ENCODE assay signal across 8 mouse cellular contexts in the genomic region with DNA sequence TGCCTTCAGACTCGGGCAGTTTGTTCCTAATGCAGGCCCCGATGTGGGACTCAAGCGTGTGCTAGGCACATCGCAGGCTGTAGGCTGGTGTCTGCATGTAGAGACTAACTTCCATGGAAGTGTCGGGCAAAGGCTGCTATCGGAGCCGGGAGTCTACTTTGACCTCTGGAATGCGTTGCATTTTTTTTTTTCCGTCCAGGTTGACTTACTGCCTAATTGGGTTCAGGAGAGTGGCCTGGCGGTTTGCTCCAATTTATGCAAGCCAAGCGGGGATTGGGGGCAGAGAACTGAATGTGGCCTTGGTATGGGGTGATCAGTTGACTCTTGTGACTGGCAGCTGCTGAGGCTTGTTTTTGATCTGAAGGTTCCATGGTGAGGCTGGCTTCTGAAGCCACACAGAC. TPM values are rescaled to one million over a fixed set of nuclear protein-coding genes. Genes with fewer than 3 reads are reported as not detected.
A peak's percentile ranks its signal among the peaks of the same experiment; 100 is the strongest.
DNase-seq lines count a peak whose midpoint lies in the region; ATAC-seq lines count a peak whose summit lies in the region.

No protein-coding gene starts in this region.

- no peak for DNase-seq in lung, postnatal 14 days
- no peak for DNase-seq in embryonic facial prominence, embryonic 11.5 days (ENCODE audit: low spot score)
- peak; percentile 35 for DNase-seq in thymus, postnatal 14 days
- no peak for DNase-seq in testis, postnatal 14 days (ENCODE audit: low spot score)
- DNase-seq in right cerebral cortex, postnatal 4 days = no peak

- H3K27me3 ChIP-seq in lung, embryonic 15.5 days = no peaks in the 10 kb centered on the region
- no peaks in the 10 kb centered on the region for H3K27me3 ChIP-seq in embryonic facial prominence, embryonic 11.5 days (ENCODE audit: control insufficient read depth, insufficient read depth, low read length)
- no peaks in the 10 kb centered on the region for H3K27me3 ChIP-seq in hindbrain, embryonic 12.5 days
- H3K27me3 ChIP-seq in limb, embryonic 15.5 days = no peaks in the 10 kb centered on the region

- peak overlapping the region; percentile 63 for H3K4me2 ChIP-seq in lung, embryonic 15.5 days
- peak overlapping the region; percentile 84 for H3K4me2 ChIP-seq in embryonic facial prominence, embryonic 11.5 days (ENCODE audit: low read depth, low read length)
- peak overlapping the region; percentile 81 for H3K4me2 ChIP-seq in hindbrain, embryonic 12.5 days (replicated peaks)
- peak overlapping the region; percentile 87 for H3K4me2 ChIP-seq in limb, embryonic 15.5 days

- H3K27ac ChIP-seq in lung, embryonic 15.5 days = peak overlapping the region; percentile 99
- H3K27ac ChIP-seq in embryonic facial prominence, embryonic 11.5 days (replicated peaks; ENCODE audit: low read depth, low read length) = peak overlapping the region; percentile 98; the same call in 1 of the 2 replicates
- peak overlapping the region; percentile 99 for H3K27ac ChIP-seq in hindbrain, embryonic 12.5 days
- H3K27ac ChIP-seq in limb, embryonic 15.5 days = peak overlapping the region; percentile 99

- no peak for ATAC-seq in lung, embryonic 15.5 days (ENCODE audit: borderline replicate concordance, extremely low read depth, low FRiP score, low TSS enrichment)
- no peak for ATAC-seq in embryonic facial prominence, embryonic 11.5 days (replicated peaks; ENCODE audit: insufficient number of reproducible peaks, low FRiP score, low TSS enrichment, low read depth)
- no peak for ATAC-seq in hindbrain, embryonic 12.5 days (ENCODE audit: low FRiP score)
- ATAC-seq in limb, embryonic 15.5 days (ENCODE audit: insufficient number of reproducible peaks, low FRiP score, low TSS enrichment, low read depth) = no peak

- peak overlapping the region; percentile 89 for H3K4me3 ChIP-seq in lung, embryonic 15.5 days
- peak overlapping the region; percentile 82 for H3K4me3 ChIP-seq in embryonic facial prominence, embryonic 11.5 days (ENCODE audit: low read depth, low read length)
- peak overlapping the region; percentile 87 for H3K4me3 ChIP-seq in hindbrain, embryonic 12.5 days
- H3K4me3 ChIP-seq in limb, embryonic 15.5 days = peak overlapping the region; percentile 82

- H3K36me3 ChIP-seq in lung, embryonic 15.5 days = no peaks in the 10 kb centered on the region
- H3K36me3 ChIP-seq in embryonic facial prominence, embryonic 11.5 days (replicated peaks; ENCODE audit: control insufficient read depth, insufficient read depth, low read depth, low read length) = no peaks in the 10 kb centered on the region
- H3K36me3 ChIP-seq in hindbrain, embryonic 12.5 days = no peaks in the 10 kb centered on the region
- H3K36me3 ChIP-seq in limb, embryonic 15.5 days = no peaks in the 10 kb centered on the region

- peaks cover 52% of the 10 kb centered on the region for H3K4me1 ChIP-seq in lung, embryonic 15.5 days
- peaks cover 4% of the 10 kb centered on the region for H3K4me1 ChIP-seq in embryonic facial prominence, embryonic 11.5 days (ENCODE audit: control insufficient read depth, insufficient read depth, low read length)
- H3K4me1 ChIP-seq in hindbrain, embryonic 12.5 days = peaks cover 49% of the 10 kb centered on the region
- H3K4me1 ChIP-seq in limb, embryonic 15.5 days = peaks cover 53% of the 10 kb centered on the region

- WGBS in lung, embryonic 15.5 days = 19% methylated on average over 11 of the region's 11 CpGs
- 5% methylated on average over 11 of the region's 11 CpGs for WGBS in embryonic facial prominence, embryonic 11.5 days
- WGBS in hindbrain, embryonic 12.5 days = 7% methylated on average over 11 of the region's 11 CpGs
- WGBS in limb, embryonic 15.5 days = 13% methylated on average over 11 of the region's 11 CpGs

- H3K9ac ChIP-seq in lung, embryonic 15.5 days = peak overlapping the region; percentile 99
- H3K9ac ChIP-seq in embryonic facial prominence, embryonic 11.5 days (replicated peaks; ENCODE audit: low read length) = peak overlapping the region; percentile 94
- H3K9ac ChIP-seq in hindbrain, embryonic 12.5 days = peak overlapping the region; percentile 98
- peak overlapping the region; percentile 90; the same call in 1 of the 2 replicates for H3K9ac ChIP-seq in limb, embryonic 15.5 days

- H3K9me3 ChIP-seq in lung, embryonic 15.5 days = no peaks in the 10 kb centered on the region
- no peaks in the 10 kb centered on the region for H3K9me3 ChIP-seq in embryonic facial prominence, embryonic 11.5 days (replicated peaks; ENCODE audit: control insufficient read depth, low read length)
- no peaks in the 10 kb centered on the region for H3K9me3 ChIP-seq in hindbrain, embryonic 12.5 days (replicated peaks)
- no peaks in the 10 kb centered on the region for H3K9me3 ChIP-seq in limb, embryonic 15.5 days

RNA-seq across cellular contexts. Expression of a gene that starts 4.0 kb away (rescaled TPM):
- 182 and 184 TPM in 2 replicates for polyA plus RNA-seq in lung, embryonic 15.5 days (2015; fragmentation: Nextera tagmentation; extraction: Ambion mirVana)
- 221 and 228 TPM in 2 replicates for polyA plus RNA-seq in embryonic facial prominence, embryonic 11.5 days (2014; fragmentation: Nextera tagmentation; extraction: Ambion mirVana)
- polyA plus RNA-seq in hindbrain, embryonic 12.5 days (2016; fragmentation: Nextera tagmentation; extraction: Ambion mirVana) = 166 and 171 TPM in 2 replicates
- polyA plus RNA-seq in limb, embryonic 15.5 days (2015; fragmentation: Nextera tagmentation; extraction: Ambion mirVana) = 161 and 166 TPM in 2 replicates
